ENCODE assay signal across 21 mouse cellular contexts in genomic region chr5:131803609-131804008, GRCm38 (mm10).
DNase-seq lines count a peak whose midpoint lies in the region; ATAC-seq and TF ChIP-seq lines count a peak whose summit lies in the region.
"Had no signal": no experiment of that assay in that cellular context is flagged by ENCODE, and none has a peak within 500 bp of the region (broad histone marks: within the 10 kb centered on the region; RNA-seq: fewer than 3 reads in every experiment).

No protein-coding gene starts in this region.

- peaks cover 38% of the 10 kb centered on the region for H3K4me1 ChIP-seq in heart, embryonic 12.5 days (replicated peaks)
- peaks cover 34% of the 10 kb centered on the region for H3K4me1 ChIP-seq in heart, embryonic 10.5 days
- peaks cover 53% of the 10 kb centered on the region for H3K4me1 ChIP-seq in midbrain, embryonic 13.5 days (replicated peaks)
- peaks cover 29% of the 10 kb centered on the region for H3K4me1 ChIP-seq in midbrain, embryonic 14.5 days (ENCODE audit: control insufficient read depth, insufficient read depth, low read length)
- H3K4me1 ChIP-seq: stomach, embryonic 15.5 days had no signal

- H3K9me3 ChIP-seq in heart, embryonic 12.5 days (replicated peaks), result no peaks in the 10 kb centered on the region
- H3K9me3 ChIP-seq in heart, embryonic 10.5 days, result no peaks in the 10 kb centered on the region
- H3K9me3 ChIP-seq in midbrain, embryonic 13.5 days, result no peaks in the 10 kb centered on the region
- H3K9me3 ChIP-seq in midbrain, embryonic 14.5 days (ENCODE audit: control insufficient read depth, low read length), result no peaks in the 10 kb centered on the region
- H3K9me3 ChIP-seq: midbrain, embryonic 12.5 days; neural tube, embryonic 12.5 days; stomach, embryonic 15.5 days had no signal

- H3K36me3 ChIP-seq in heart, embryonic 12.5 days, result no peaks in the 10 kb centered on the region
- H3K36me3 ChIP-seq in heart, embryonic 10.5 days, result no peaks in the 10 kb centered on the region
- no peaks in the 10 kb centered on the region for H3K36me3 ChIP-seq in midbrain, embryonic 13.5 days
- no peaks in the 10 kb centered on the region for H3K36me3 ChIP-seq in midbrain, embryonic 14.5 days (ENCODE audit: control insufficient read depth, insufficient read depth, low read length)
- H3K36me3 ChIP-seq: midbrain, embryonic 12.5 days; neural tube, embryonic 12.5 days; stomach, embryonic 15.5 days had no signal

- no peak for TF ChIP-seq CTCF in layer of hippocampus, adult 2 months (conservative IDR thresholded peaks at IDR 0.05)

- H3K9ac ChIP-seq in heart, embryonic 12.5 days, result no peak overlapping the region
- no peak overlapping the region for H3K9ac ChIP-seq in midbrain, embryonic 13.5 days (replicated peaks)
- H3K9ac ChIP-seq in midbrain, embryonic 14.5 days (replicated peaks; ENCODE audit: low read length), result no peak overlapping the region
- H3K9ac ChIP-seq: midbrain, embryonic 12.5 days; neural tube, embryonic 12.5 days; stomach, embryonic 15.5 days had no signal

- H3K27ac ChIP-seq in heart, embryonic 12.5 days (ENCODE audit: poor library complexity, severe bottlenecking), result no peak overlapping the region
- H3K27ac ChIP-seq in heart, embryonic 10.5 days, result no peak overlapping the region
- H3K27ac ChIP-seq in layer of hippocampus, adult 2 months, result peak overlapping the region; percentile 63
- H3K27ac ChIP-seq in midbrain, embryonic 13.5 days, result peak overlapping the region; percentile 60; the same call in 1 of the 2 replicates
- H3K27ac ChIP-seq in midbrain, embryonic 14.5 days (replicated peaks; ENCODE audit: low read depth, low read length), result no peak overlapping the region; the same call in 1 of the 2 replicates
- H3K27ac ChIP-seq: neural tube, embryonic 12.5 days; stomach, embryonic 15.5 days had no signal

- H3K27me3 ChIP-seq in heart, embryonic 12.5 days (replicated peaks), result no peaks in the 10 kb centered on the region
- 0 out of 2 replicates have a peak, but pooled peaks cover 3% of the 10 kb centered on the region for H3K27me3 ChIP-seq in heart, embryonic 10.5 days (ENCODE audit: insufficient read depth, poor library complexity, severe bottlenecking)
- no peaks in the 10 kb centered on the region for H3K27me3 ChIP-seq in midbrain, embryonic 13.5 days
- no peaks in the 10 kb centered on the region for H3K27me3 ChIP-seq in midbrain, embryonic 14.5 days (ENCODE audit: control insufficient read depth, insufficient read depth, low read length)
- H3K27me3 ChIP-seq: stomach, embryonic 15.5 days had no signal

- DNase-seq in heart, embryonic 10.5 days (ENCODE audit: low spot score), result no peak
- no peak for DNase-seq in layer of hippocampus, adult 2 months (ENCODE audit: low spot score in 2 of 2)
- no peak for DNase-seq in layer of hippocampus, postnatal 10 days (ENCODE audit: low spot score in 2 of 2)
- no peak for DNase-seq in midbrain, embryonic 14.5 days
- DNase-seq: adrenal gland, adult 2 months; cerebellum, adult 11-12 months; cerebellum, postnatal 10 days; gastrocnemius, postnatal 36 days; heart, postnatal 36 days; kidney, adult 9 months; kidney, postnatal 14 days; layer of hippocampus, postnatal 36 days; right cerebral cortex, adult 18-20 months; thymus, postnatal 25 days had no signal

- no peak overlapping the region for H3K4me3 ChIP-seq in heart, embryonic 12.5 days
- H3K4me3 ChIP-seq in heart, embryonic 10.5 days, result no peak overlapping the region
- no peak overlapping the region for H3K4me3 ChIP-seq in layer of hippocampus, adult 2 months
- no peak overlapping the region for H3K4me3 ChIP-seq in midbrain, embryonic 13.5 days (replicated peaks)
- H3K4me3 ChIP-seq in midbrain, embryonic 14.5 days (replicated peaks; ENCODE audit: low read depth, low read length), result no peak overlapping the region
- H3K4me3 ChIP-seq: midbrain, embryonic 12.5 days; neural tube, embryonic 12.5 days; stomach, embryonic 15.5 days had no signal

- WGBS in heart, embryonic 12.5 days, result 28% methylated on average over 10 of the region's 10 CpGs
- 42% methylated on average over 10 of the region's 10 CpGs for WGBS in heart, embryonic 10.5 days
- 69% methylated on average over 10 of the region's 10 CpGs for WGBS in midbrain, embryonic 13.5 days
- 57% methylated on average over 10 of the region's 10 CpGs for WGBS in midbrain, embryonic 14.5 days

- 0 out of 2 replicates have a peak overlapping the region, but pooled peaks have one; percentile 5 for H3K4me2 ChIP-seq in heart, embryonic 12.5 days
- H3K4me2 ChIP-seq in midbrain, embryonic 13.5 days (replicated peaks), result no peak overlapping the region
- H3K4me2 ChIP-seq in midbrain, embryonic 14.5 days (ENCODE audit: low read length), result no peak overlapping the region
- H3K4me2 ChIP-seq: midbrain, embryonic 12.5 days; neural tube, embryonic 12.5 days; stomach, embryonic 15.5 days had no signal

- ATAC-seq in heart, embryonic 12.5 days (ENCODE audit: insufficient number of reproducible peaks, low FRiP score), result no peak
- no peak for ATAC-seq in midbrain, embryonic 13.5 days
- ATAC-seq in midbrain, embryonic 14.5 days (ENCODE audit: low FRiP score, low TSS enrichment), result no peak
- ATAC-seq: hindbrain, embryonic 16.5 days; intestine, embryonic 16.5 days had no signal

Comparison
In these comparisons a context has a peak if more than half of its experiments do, and no peak if none do; other contexts are left out.
1. H3K27ac ChIP-seq: peak in layer of hippocampus, adult 2 months (single experiment) and midbrain, embryonic 13.5 days (single experiment); none in heart, embryonic 12.5 days (single experiment), heart, embryonic 10.5 days (single experiment) and midbrain, embryonic 14.5 days (single experiment).